Mouse (Mus musculus): ENCODE measurements around the gene Rabif. TPM values are rescaled to one million over a fixed set of nuclear protein-coding genes. Genes with fewer than 3 reads are reported as not detected.
"Not testable (repeated sequence)": the region's sequence is repeated elsewhere in the genome, so short reads cannot be mapped to it uniquely, and the experiment has no call there.

The Rabif gene
- polyA plus RNA-seq, 1 experiment from 2014 or later = 25.8 TPM

- Histone ChIP-seq H3K27ac (no peak overlapping the region), H3K4me3 (peak overlapping the region; percentile 55), H3K36me3 (no peaks in the 10 kb centered on the region), H3K9ac (peak overlapping the region; percentile 57), H3K4me1 (replicated peaks) (peaks cover 21% of the 10 kb centered on the region), H3K27me3 (peaks cover 14% of the 10 kb centered on the region; the same call in 1 of the 2 replicates), H3K9me3 (replicated peaks) (no peaks in the 10 kb centered on the region), H3K4me2 (peak overlapping the region; percentile 93)
- 2% methylated on average over 38 of the region's 38 CpGs for WGBS
- no peak for ATAC-seq (replicated peaks; ENCODE audit: insufficient number of reproducible peaks, insufficient read depth, low FRiP score, low read depth)
These were observed 18.9 kb downstream of the Rabif start for GRCm38 (mm10) chr1:134513312-134513860.

DNA sequence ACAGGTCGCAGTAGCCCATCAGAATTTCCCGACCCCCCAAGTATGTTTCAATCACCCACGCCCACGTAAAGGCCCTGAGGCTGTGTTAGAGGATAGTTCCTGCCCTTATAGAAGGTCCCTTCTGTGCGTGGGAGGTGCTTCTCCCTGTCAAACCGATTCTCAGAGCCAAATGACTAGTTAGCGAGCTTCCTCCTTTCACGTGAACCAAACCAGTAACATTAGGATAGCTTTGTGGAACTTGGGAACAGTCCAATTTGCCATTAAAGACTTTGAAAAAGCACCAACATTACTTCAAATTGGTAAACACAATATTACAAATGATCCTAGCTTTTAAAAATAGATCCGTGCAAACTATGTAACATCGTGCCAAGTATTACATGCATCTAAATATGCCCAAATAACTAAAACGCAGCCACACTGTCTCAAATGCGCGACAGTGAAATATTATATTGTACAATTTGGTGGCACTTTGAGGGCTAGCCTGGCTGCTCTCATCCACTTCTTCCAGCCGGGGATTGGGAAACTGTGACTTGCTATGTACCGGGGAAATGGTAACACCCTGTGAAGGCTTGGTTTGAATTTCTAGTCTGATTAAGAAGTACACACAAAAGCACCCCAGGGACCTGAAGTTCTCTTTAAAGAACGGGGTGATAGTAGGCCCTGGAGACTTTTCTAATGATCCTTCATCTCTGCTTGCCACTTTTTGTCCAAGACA is 19.6 kb downstream of the Rabif start:
- no peaks in the 10 kb centered on the region for H3K36me3 ChIP-seq
- no peak overlapping the region for H3K27ac ChIP-seq
- H3K9me3 ChIP-seq (replicated peaks) = no peaks in the 10 kb centered on the region
- WGBS = 43% methylated on average over 16 of the region's 16 CpGs
- peak overlapping the region; percentile 57; the same call in 1 of the 2 replicates for H3K9ac ChIP-seq
- peaks cover 14% of the 10 kb centered on the region; the same call in 1 of the 2 replicates for H3K27me3 ChIP-seq
- peaks cover 22% of the 10 kb centered on the region for H3K4me1 ChIP-seq (replicated peaks)
- H3K4me3 ChIP-seq = peak overlapping the region; percentile 55
- peak overlapping the region; percentile 93 for H3K4me2 ChIP-seq
- ATAC-seq (replicated peaks; ENCODE audit: insufficient number of reproducible peaks, insufficient read depth, low FRiP score, low read depth) = no peak

DNA sequence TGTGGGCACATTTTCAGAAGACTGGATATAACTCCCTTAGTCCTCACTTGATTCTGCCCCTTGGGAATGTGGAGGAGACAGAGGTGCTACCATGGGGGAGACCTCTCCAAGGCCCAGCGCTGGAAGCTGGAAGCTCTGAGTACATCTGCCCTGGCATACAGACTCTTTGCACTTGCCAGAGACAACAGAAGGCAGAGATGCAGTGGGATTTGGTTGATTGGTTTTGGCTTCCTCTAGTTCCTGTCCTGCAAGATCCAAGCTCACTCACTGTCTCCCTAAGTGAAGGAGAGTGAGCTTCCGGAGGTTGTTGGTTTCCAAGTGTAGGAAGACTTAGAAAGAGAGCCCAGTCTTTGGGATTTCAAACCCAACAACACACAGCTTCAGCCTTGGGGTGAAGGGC is 21.4 kb downstream of the Rabif start:
- Histone ChIP-seq H3K4me2 (0 out of 2 replicates have a peak overlapping the region, but pooled peaks have one; percentile 0), H3K36me3 (no peaks in the 10 kb centered on the region), H3K4me1 (replicated peaks) (peaks cover 22% of the 10 kb centered on the region), H3K9ac (no peak overlapping the region), H3K27ac (peak overlapping the region; percentile 71), H3K9me3 (replicated peaks) (no peaks in the 10 kb centered on the region), H3K27me3 (peaks cover 14% of the 10 kb centered on the region; the same call in 1 of the 2 replicates), H3K4me3 (no peak overlapping the region)
- ATAC-seq (replicated peaks; ENCODE audit: insufficient number of reproducible peaks, insufficient read depth, low FRiP score, low read depth) = no peak
- 37% methylated on average over 2 of the region's 2 CpGs for WGBS

DNA sequence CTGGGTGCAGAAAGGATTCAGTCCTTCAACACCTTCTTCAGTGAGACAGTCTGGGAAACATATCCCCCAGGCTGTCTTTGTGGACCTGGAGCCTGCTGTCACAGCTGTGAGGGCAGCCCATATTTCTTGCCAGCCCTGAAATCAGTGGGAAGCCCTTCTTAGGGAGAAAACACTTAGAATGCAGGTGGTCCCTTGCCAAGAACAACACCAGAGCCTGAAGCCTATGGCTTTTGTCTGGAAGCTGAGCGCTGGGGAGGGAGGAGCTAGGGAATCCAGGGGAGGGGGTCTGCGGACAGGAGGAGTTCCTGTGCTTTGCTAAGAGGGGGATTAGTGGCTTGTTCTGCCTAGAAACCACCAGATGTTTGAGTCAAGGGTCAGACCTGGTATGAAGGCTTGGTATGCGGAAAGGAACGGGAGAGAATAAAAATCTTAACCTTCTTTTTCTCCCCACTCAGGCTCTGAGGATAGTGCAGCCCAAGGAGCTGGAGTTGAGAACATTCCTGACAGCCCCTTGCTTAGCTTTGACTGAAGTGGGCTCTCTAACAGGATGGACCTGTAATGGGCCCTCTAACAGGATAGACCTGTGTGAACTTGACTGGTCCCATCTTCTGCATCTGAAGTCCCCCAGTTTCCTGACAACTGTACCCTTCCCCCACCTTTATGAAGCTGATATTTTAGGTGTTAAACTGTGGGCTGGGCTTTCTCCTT is 22.2 kb downstream of the Rabif start:
- no peak overlapping the region for H3K9ac ChIP-seq
- WGBS = 20% methylated on average over 4 of the region's 4 CpGs

GRCm38 (mm10) chr1:134517841-134518240 is 23.4 kb downstream of the Rabif start:
- WGBS = 88% methylated on average over 14 of the region's 14 CpGs
- ATAC-seq (replicated peaks; ENCODE audit: insufficient number of reproducible peaks, insufficient read depth, low FRiP score, low read depth); H3K4me2 ChIP-seq; H3K4me3 ChIP-seq; H3K9ac ChIP-seq; H3K9me3 ChIP-seq (replicated peaks); H3K27me3 ChIP-seq; H3K27ac ChIP-seq; H3K36me3 ChIP-seq: not testable (repeated sequence)
- H3K4me1 ChIP-seq (replicated peaks) = peaks cover 22% of the 10 kb centered on the region

More for the DNA sequence above, 22.2 kb downstream of the Rabif start:
- peaks cover 11% of the 10 kb centered on the region; the same call in 1 of the 2 replicates for H3K27me3 ChIP-seq
- no peak overlapping the region for H3K4me3 ChIP-seq
- 0 out of 2 replicates have a peak overlapping the region, but pooled peaks have one; percentile 0 for H3K4me2 ChIP-seq
- ATAC-seq (replicated peaks; ENCODE audit: insufficient number of reproducible peaks, insufficient read depth, low FRiP score, low read depth) = peak; percentile 64
- peaks cover 22% of the 10 kb centered on the region for H3K4me1 ChIP-seq (replicated peaks)
- no peaks in the 10 kb centered on the region for H3K9me3 ChIP-seq (replicated peaks)
- H3K36me3 ChIP-seq = no peaks in the 10 kb centered on the region
- H3K27ac ChIP-seq = peak overlapping the region; percentile 71

- Histone ChIP-seq H3K9me3 (replicated peaks) (no peaks in the 10 kb centered on the region), H3K4me3 (no peak overlapping the region), H3K36me3 (no peaks in the 10 kb centered on the region), H3K4me2 (no peak overlapping the region), H3K27me3 (no peaks in the 10 kb centered on the region), H3K4me1 (replicated peaks) (peaks cover 14% of the 10 kb centered on the region), H3K27ac (no peak overlapping the region), H3K9ac (no peak overlapping the region)
- 3% methylated on average over 7 of the region's 7 CpGs for WGBS
- ATAC-seq (replicated peaks; ENCODE audit: insufficient number of reproducible peaks, insufficient read depth, low FRiP score, low read depth) = peak; percentile 81
These were observed 24.2 kb downstream of the Rabif start for GRCm38 (mm10) chr1:134518677-134519076.

GRCm38 (mm10) chr1:134519201-134519600 is 24.8 kb downstream of the Rabif start:
- not testable (repeated sequence) for H3K9ac ChIP-seq; H3K36me3 ChIP-seq; H3K27me3 ChIP-seq; H3K9me3 ChIP-seq (replicated peaks); H3K4me2 ChIP-seq; ATAC-seq (replicated peaks; ENCODE audit: insufficient number of reproducible peaks, insufficient read depth, low FRiP score, low read depth); H3K4me3 ChIP-seq; H3K27ac ChIP-seq
- peaks cover 12% of the 10 kb centered on the region for H3K4me1 ChIP-seq (replicated peaks)
- WGBS = 87% methylated on average over 5 of the region's 5 CpGs

DNA sequence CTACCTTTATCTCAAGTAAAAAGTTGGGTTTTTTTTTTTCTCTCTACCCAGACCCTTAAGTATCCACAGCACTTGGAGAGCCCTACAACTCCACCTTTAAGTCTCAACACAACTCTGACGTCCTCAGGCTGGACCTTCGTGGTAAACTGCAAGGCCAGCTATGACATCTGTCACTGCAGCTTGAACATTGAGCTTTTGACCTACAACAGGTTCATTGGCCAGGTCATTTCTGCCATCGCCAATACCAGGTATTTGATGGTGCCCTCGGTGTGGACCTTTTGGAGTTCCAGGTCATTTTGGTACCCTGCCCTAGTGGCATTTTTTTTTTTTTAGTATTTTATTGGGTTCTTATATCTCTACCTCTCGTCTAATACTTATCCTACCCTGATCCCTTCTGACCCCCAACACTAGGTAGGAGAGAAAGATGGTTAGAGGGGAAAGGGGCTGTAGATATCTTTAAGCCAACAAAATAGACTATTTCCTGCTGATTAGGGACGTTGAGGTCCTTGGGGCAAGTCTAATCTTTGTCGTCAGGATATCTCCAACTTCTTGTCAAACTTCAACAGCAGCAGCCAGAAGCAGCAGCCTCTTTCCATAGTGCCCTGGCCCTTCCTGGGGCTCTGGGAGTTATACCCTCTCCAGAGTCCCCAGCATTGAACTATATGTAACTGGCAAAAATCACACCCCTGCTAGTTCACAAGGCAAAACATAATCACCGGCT is 25.7 kb downstream of the Rabif start:
- no peak for ATAC-seq (replicated peaks; ENCODE audit: insufficient number of reproducible peaks, insufficient read depth, low FRiP score, low read depth)
- Histone ChIP-seq H3K27me3 (no peaks in the 10 kb centered on the region), H3K9me3 (replicated peaks) (no peaks in the 10 kb centered on the region), H3K9ac (no peak overlapping the region), H3K36me3 (no peaks in the 10 kb centered on the region), H3K27ac (no peak overlapping the region), H3K4me3 (no peak overlapping the region), H3K4me1 (replicated peaks) (peaks cover 12% of the 10 kb centered on the region), H3K4me2 (no peak overlapping the region)
- WGBS = 61% methylated on average over 8 of the region's 8 CpGs

- Histone ChIP-seq H3K4me1 (replicated peaks) (peaks cover 8% of the 10 kb centered on the region), H3K27me3 (no peaks in the 10 kb centered on the region), H3K27ac (no peak overlapping the region), H3K9me3 (replicated peaks) (no peaks in the 10 kb centered on the region), H3K4me2 (no peak overlapping the region), H3K4me3 (no peak overlapping the region), H3K9ac (no peak overlapping the region), H3K36me3 (no peaks in the 10 kb centered on the region)
- WGBS = 76% methylated on average over 7 of the region's 7 CpGs
- no peak for ATAC-seq (replicated peaks; ENCODE audit: insufficient number of reproducible peaks, insufficient read depth, low FRiP score, low read depth)
These were observed 26.7 kb downstream of the Rabif start for GRCm38 (mm10) chr1:134521163-134521562.

DNA sequence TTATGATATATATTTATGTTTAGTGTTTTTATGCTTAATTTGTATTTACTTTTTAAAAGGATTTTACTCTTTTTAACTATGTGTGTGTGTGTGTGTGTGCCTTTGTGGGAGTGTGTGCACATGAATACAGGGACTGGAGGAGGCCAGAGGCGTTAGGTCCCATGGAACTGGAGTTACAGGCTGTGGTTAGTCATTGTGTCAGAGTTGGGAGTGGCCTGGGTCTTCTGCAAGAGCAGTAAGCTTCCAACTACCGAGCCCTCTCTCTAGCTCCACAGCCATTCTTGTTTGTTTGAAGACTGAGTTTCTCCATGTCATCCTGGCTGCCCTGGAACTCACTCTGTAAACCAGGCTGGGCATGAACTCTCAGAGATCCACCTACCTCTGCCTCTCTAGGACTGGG is 27.9 kb downstream of the Rabif start:
- no peak overlapping the region for H3K27ac ChIP-seq
- no peaks in the 10 kb centered on the region for H3K36me3 ChIP-seq
- WGBS = 57% methylated on average over 2 of the region's 2 CpGs
- H3K4me3 ChIP-seq = no peak overlapping the region
- no peak for ATAC-seq (replicated peaks; ENCODE audit: insufficient number of reproducible peaks, insufficient read depth, low FRiP score, low read depth)
- no peak overlapping the region for H3K9ac ChIP-seq
- H3K4me1 ChIP-seq (replicated peaks) = 0 out of 2 replicates have a peak, but pooled peaks cover 2% of the 10 kb centered on the region
- H3K4me2 ChIP-seq = no peak overlapping the region
- no peaks in the 10 kb centered on the region for H3K27me3 ChIP-seq
- no peaks in the 10 kb centered on the region for H3K9me3 ChIP-seq (replicated peaks)

DNA sequence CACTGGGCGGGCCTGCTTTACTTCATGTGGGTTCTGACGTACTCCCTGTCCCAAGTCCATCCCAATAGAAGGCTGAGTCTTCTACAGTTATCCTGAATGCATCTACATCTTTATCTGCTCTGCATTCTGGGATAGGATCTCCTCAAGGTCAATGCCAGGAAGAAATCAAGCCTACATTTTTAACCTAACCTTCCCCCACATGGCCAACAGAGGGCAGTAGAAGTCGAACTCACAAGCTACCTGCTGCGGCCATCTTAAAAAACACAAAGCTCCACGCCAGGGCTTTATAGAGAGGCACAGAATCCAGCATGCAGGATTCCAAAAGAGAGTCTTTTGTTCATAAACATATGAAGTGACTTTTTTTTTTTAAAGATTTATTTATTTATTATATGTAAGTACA is 30.0 kb downstream of the Rabif start:
- no peak for ATAC-seq (replicated peaks; ENCODE audit: insufficient number of reproducible peaks, insufficient read depth, low FRiP score, low read depth)
- H3K9ac ChIP-seq = no peak overlapping the region

More for the DNA sequence above, 30.0 kb downstream of the Rabif start:
- no peaks in the 10 kb centered on the region for H3K4me1 ChIP-seq (replicated peaks)
- WGBS = 71% methylated on average over 5 of the region's 5 CpGs
- no peaks in the 10 kb centered on the region for H3K9me3 ChIP-seq (replicated peaks)
- H3K27me3 ChIP-seq = no peaks in the 10 kb centered on the region
- H3K4me2 ChIP-seq = no peak overlapping the region
- no peaks in the 10 kb centered on the region for H3K36me3 ChIP-seq
- no peak overlapping the region for H3K27ac ChIP-seq
- H3K4me3 ChIP-seq = no peak overlapping the region
